Mouse (Mus musculus): ENCODE measurements around the gene Hras. TPM values are rescaled to one million over a fixed set of nuclear protein-coding genes. Genes with fewer than 3 reads are reported as not detected.

Gene Hras
- total RNA-seq, 2 experiments from 2014 or later = 200 to 222 TPM

- Histone ChIP-seq H3K27ac (no peak overlapping the region), H3K4me3 (no peak overlapping the region)
- no peak for DNase-seq (ENCODE audit: low spot score in 2 of 2)
- TF ChIP-seq CTCF (conservative IDR thresholded peaks at IDR 0.05) = no peak
Observed at GRCm38 (mm10) chr7:141219558-141220099, 25.8 kb upstream of the Hras start.

GRCm38 (mm10) chr7:141218557-141219133 is 24.8 kb upstream of the Hras start:
- H3K4me3 ChIP-seq = no peak overlapping the region
- DNase-seq (ENCODE audit: low spot score in 2 of 2) = no peak
- TF ChIP-seq CTCF (conservative IDR thresholded peaks at IDR 0.05) = no peak

GRCm38 (mm10) chr7:141218141-141218540 is 24.3 kb upstream of the Hras start:
- DNase-seq (ENCODE audit: low spot score in 2 of 2) = no peak

More at GRCm38 (mm10) chr7:141218557-141219133, 24.8 kb upstream of the Hras start:
- no peak overlapping the region for H3K27ac ChIP-seq

GRCm38 (mm10) chr7:141217343-141218013 is 23.7 kb upstream of the Hras start:
- H3K27ac ChIP-seq = no peak overlapping the region
- no peak for DNase-seq (ENCODE audit: low spot score in 2 of 2)
- H3K4me3 ChIP-seq = no peak overlapping the region
- TF ChIP-seq CTCF (conservative IDR thresholded peaks at IDR 0.05) = no peak

More at GRCm38 (mm10) chr7:141218141-141218540, 24.3 kb upstream of the Hras start:
- no peak for TF ChIP-seq CTCF (conservative IDR thresholded peaks at IDR 0.05)
- H3K27ac ChIP-seq = no peak overlapping the region
- no peak overlapping the region for H3K4me3 ChIP-seq

- H3K27ac ChIP-seq = no peak overlapping the region
- no peak for DNase-seq (ENCODE audit: low spot score in 2 of 2)
- no peak overlapping the region for H3K4me3 ChIP-seq
- no peak for TF ChIP-seq CTCF (conservative IDR thresholded peaks at IDR 0.05)
Observed at GRCm38 (mm10) chr7:141216894-141217293, 23.1 kb upstream of the Hras start.

GRCm38 (mm10) chr7:141215880-141216733 is 22.3 kb upstream of the Hras start:
- Histone ChIP-seq H3K27ac (no peak overlapping the region), H3K4me3 (peak overlapping the region; percentile 66)
- DNase-seq (ENCODE audit: low spot score in 2 of 2) = no peak
- no peak for TF ChIP-seq CTCF (conservative IDR thresholded peaks at IDR 0.05)

GRCm38 (mm10) chr7:141215101-141215879 is 21.5 kb upstream of the Hras start, which contains the start of gene Rassf7:
Gene Rassf7 (plus strand): TSS chr7:141215860.
- peak; percentile 75 to 76 for DNase-seq (ENCODE audit: low spot score in 2 of 2)
- peak within 1 kb of the TSS; percentile 66 for H3K4me3 ChIP-seq
- no peak for TF ChIP-seq CTCF (conservative IDR thresholded peaks at IDR 0.05)
- no peak within 1 kb of the TSS for H3K27ac ChIP-seq

GRCm38 (mm10) chr7:141214310-141214709 is 20.5 kb upstream of the Hras start:
- TF ChIP-seq CTCF (conservative IDR thresholded peaks at IDR 0.05) = no peak
- Histone ChIP-seq H3K27ac (no peak overlapping the region), H3K4me3 (no peak overlapping the region)
- DNase-seq (ENCODE audit: low spot score in 2 of 2) = no peak

GRCm38 (mm10) chr7:141213605-141214235 is 19.9 kb upstream of the Hras start, which contains the start of gene Lmntd2:
Gene Lmntd2 (minus strand): TSS chr7:141214080.
- H3K27ac ChIP-seq = no peak within 1 kb of the TSS
- no peak within 1 kb of the TSS for H3K4me3 ChIP-seq
- TF ChIP-seq CTCF (conservative IDR thresholded peaks at IDR 0.05) = no peak
- DNase-seq (ENCODE audit: low spot score in 2 of 2) = no peak

GRCm38 (mm10) chr7:141213133-141213532 is 19.3 kb upstream of the Hras start:
- Histone ChIP-seq H3K27ac (no peak overlapping the region), H3K4me3 (no peak overlapping the region)
- no peak for TF ChIP-seq CTCF (conservative IDR thresholded peaks at IDR 0.05)
- DNase-seq (ENCODE audit: low spot score in 2 of 2) = no peak

- no peak overlapping the region for H3K27ac ChIP-seq
- no peak overlapping the region for H3K4me3 ChIP-seq
- TF ChIP-seq CTCF (conservative IDR thresholded peaks at IDR 0.05) = no peak
- no peak for DNase-seq (ENCODE audit: low spot score in 2 of 2)
Observed at GRCm38 (mm10) chr7:141210606-141211131, 16.9 kb upstream of the Hras start.
